Mouse (Mus musculus) stomach, embryonic 15.5 days (tissue): ENCODE data around the gene Cyth4. TPM values are rescaled to one million over a fixed set of nuclear protein-coding genes. Genes with fewer than 3 reads are reported as not detected.

Source experiments
- ATAC-seq: fragments of 200-750 bp; cut with Nextera tagmentation; 2 replicates; pipeline ENCODE4 v1.8.0; 2017; ENCODE audit warnings: low read depth, moderate number of reproducible peaks, moderate TSS enrichment; ENCODE audit not compliant: insufficient read depth, low FRiP score
- H3K27ac ChIP-seq: fragments of 300-500 bp; sonication (generic); 2 replicates; pipeline ENCODE4 v1.5.1; 2015; ENCODE audit warnings: mild to moderate bottlenecking, inconsistent platforms
- H3K27me3 ChIP-seq: fragments of 300-500 bp; sonication (generic); replicated peaks from 2 replicates; pipeline ENCODE4 v1.6.1; 2015; ENCODE audit warnings: inconsistent platforms
- H3K36me3 ChIP-seq: fragments of 300-500 bp; sonication (generic); 2 replicates; pipeline ENCODE4 v1.6.1; 2015; ENCODE audit warnings: inconsistent platforms
- H3K4me1 ChIP-seq: fragments of 300-500 bp; sonication (generic); 2 replicates; pipeline ENCODE4 v1.6.1; 2015; ENCODE audit warnings: inconsistent platforms
- H3K4me2 ChIP-seq: fragments of 300-500 bp; sonication (generic); 2 replicates; pipeline ENCODE4 v1.6.1; 2015; ENCODE audit warnings: mild to moderate bottlenecking, inconsistent platforms
- H3K4me3 ChIP-seq: fragments of 300-500 bp; sonication (generic); replicated peaks from 2 replicates; pipeline ENCODE4 v1.5.1; 2015; ENCODE audit warnings: inconsistent platforms
- H3K9ac ChIP-seq: fragments of 300-500 bp; sonication (generic); 2 replicates; pipeline ENCODE4 v1.6.1; 2015; ENCODE audit warnings: inconsistent platforms
- H3K9me3 ChIP-seq: fragments of 300-500 bp; sonication (generic); 2 replicates; pipeline ENCODE4 v1.6.1; 2016; ENCODE audit warnings: inconsistent platforms
- WGBS: fragments of 180-500 bp; shearing (Covaris S2); methylation state at CpG from one replicate; pipeline ENCODE4 v1.1.7; 2015; 5-methylcytosine and 5-hydroxymethylcytosine counted together
- polyA plus RNA-seq: library from polyadenylated mRNA; unstranded; fragments of >200 nt; fragmentation: Nextera tagmentation; extraction: Ambion mirVana; gene quantifications from 2 replicates; pipeline ENCODE4 v1.2.1, GENCODE M21; 2015

Gene Cyth4
- polyA plus RNA-seq, 1 experiment from 2014 or later, result 10.7 TPM

GRCm38 (mm10) chr15:78601180-78601579, 4.3 kb downstream of the Cyth4 start:
- no peak overlapping the region for H3K4me3 ChIP-seq
- H3K4me2 ChIP-seq, result no peak overlapping the region
- ATAC-seq, result no peak
- WGBS, result 77% methylated on average over 6 of the region's 6 CpGs
- H3K4me1 ChIP-seq, result peaks cover 5% of the 10 kb centered on the region; the same call in 1 of the 2 replicates
- no peaks in the 10 kb centered on the region for H3K36me3 ChIP-seq
- no peaks in the 10 kb centered on the region for H3K9me3 ChIP-seq
- no peak overlapping the region for H3K27ac ChIP-seq
- H3K27me3 ChIP-seq, result no peaks in the 10 kb centered on the region
- no peak overlapping the region for H3K9ac ChIP-seq

- Histone ChIP-seq H3K4me3 (no peak overlapping the region), H3K36me3 (no peaks in the 10 kb centered on the region), H3K9ac (no peak overlapping the region), H3K4me1 (peaks cover 5% of the 10 kb centered on the region; the same call in 1 of the 2 replicates), H3K4me2 (no peak overlapping the region), H3K27me3 (no peaks in the 10 kb centered on the region), H3K27ac (no peak overlapping the region), H3K9me3 (no peaks in the 10 kb centered on the region)
- ATAC-seq, result no peak; the same call in 1 of the 2 replicates
- WGBS, result 58% methylated on average over 6 of the region's 6 CpGs
Measured at GRCm38 (mm10) chr15:78604255-78604654, 7.4 kb downstream of the Cyth4 start.

- H3K4me3 ChIP-seq, result no peak overlapping the region
- peaks cover 5% of the 10 kb centered on the region; the same call in 1 of the 2 replicates for H3K4me1 ChIP-seq
- no peak overlapping the region for H3K27ac ChIP-seq
- H3K27me3 ChIP-seq, result no peaks in the 10 kb centered on the region
- WGBS, result 33% methylated on average over 3 of the region's 3 CpGs
- H3K4me2 ChIP-seq, result no peak overlapping the region
- no peaks in the 10 kb centered on the region for H3K9me3 ChIP-seq
- no peak for ATAC-seq
- no peaks in the 10 kb centered on the region for H3K36me3 ChIP-seq
- no peak overlapping the region for H3K9ac ChIP-seq
Measured at GRCm38 (mm10) chr15:78605371-78605791, 8.5 kb downstream of the Cyth4 start.

GRCm38 (mm10) chr15:78606059-78606458, 9.2 kb downstream of the Cyth4 start:
- no peak for ATAC-seq
- no peak overlapping the region for H3K9ac ChIP-seq
- H3K27me3 ChIP-seq, result no peaks in the 10 kb centered on the region
- H3K4me2 ChIP-seq, result no peak overlapping the region
- H3K27ac ChIP-seq, result no peak overlapping the region
- H3K4me3 ChIP-seq, result no peak overlapping the region
- WGBS, result 77% methylated on average over 6 of the region's 6 CpGs
- no peaks in the 10 kb centered on the region for H3K9me3 ChIP-seq
- H3K4me1 ChIP-seq, result peaks cover 5% of the 10 kb centered on the region; the same call in 1 of the 2 replicates
- H3K36me3 ChIP-seq, result no peaks in the 10 kb centered on the region

- no peak overlapping the region for H3K4me2 ChIP-seq
- peak; percentile 71; the same call in 1 of the 2 replicates for ATAC-seq
- no peaks in the 10 kb centered on the region for H3K9me3 ChIP-seq
- H3K27me3 ChIP-seq, result no peaks in the 10 kb centered on the region
- peaks cover 5% of the 10 kb centered on the region; the same call in 1 of the 2 replicates for H3K4me1 ChIP-seq
- H3K27ac ChIP-seq, result no peak overlapping the region
- no peak overlapping the region for H3K4me3 ChIP-seq
- H3K36me3 ChIP-seq, result no peaks in the 10 kb centered on the region
- H3K9ac ChIP-seq, result no peak overlapping the region
- WGBS, result 39% methylated on average over 4 of the region's 4 CpGs
Measured at GRCm38 (mm10) chr15:78607463-78607862, 10.6 kb downstream of the Cyth4 start.

- no peak for ATAC-seq
- H3K4me1 ChIP-seq, result no peaks in the 10 kb centered on the region
- no peaks in the 10 kb centered on the region for H3K27me3 ChIP-seq
- no peak overlapping the region for H3K9ac ChIP-seq
- no peak overlapping the region for H3K4me2 ChIP-seq
- H3K9me3 ChIP-seq, result no peaks in the 10 kb centered on the region
- H3K27ac ChIP-seq, result no peak overlapping the region
- WGBS, result 49% methylated on average over 12 of the region's 12 CpGs
- H3K36me3 ChIP-seq, result no peaks in the 10 kb centered on the region
- H3K4me3 ChIP-seq, result no peak overlapping the region
Measured at GRCm38 (mm10) chr15:78610705-78611462, 14.0 kb downstream of the Cyth4 start.

- 90% methylated on average over 7 of the region's 7 CpGs for WGBS
- no peak for ATAC-seq
- no peak overlapping the region for H3K4me2 ChIP-seq
- no peak overlapping the region for H3K9ac ChIP-seq
- no peak overlapping the region for H3K4me3 ChIP-seq
- H3K27ac ChIP-seq, result no peak overlapping the region
- no peaks in the 10 kb centered on the region for H3K9me3 ChIP-seq
- no peaks in the 10 kb centered on the region for H3K27me3 ChIP-seq
- no peaks in the 10 kb centered on the region for H3K4me1 ChIP-seq
- H3K36me3 ChIP-seq, result no peaks in the 10 kb centered on the region
Measured at GRCm38 (mm10) chr15:78614536-78614935, 17.7 kb downstream of the Cyth4 start.

GRCm38 (mm10) chr15:78616973-78617372, 20.1 kb downstream of the Cyth4 start:
- WGBS, result 84% methylated on average over 2 of the region's 2 CpGs
- H3K27me3 ChIP-seq, result 0 out of 2 replicates have a peak, but pooled peaks cover 2% of the 10 kb centered on the region
- no peaks in the 10 kb centered on the region for H3K4me1 ChIP-seq
- no peak overlapping the region for H3K4me2 ChIP-seq
- H3K27ac ChIP-seq, result no peak overlapping the region
- no peaks in the 10 kb centered on the region for H3K9me3 ChIP-seq
- ATAC-seq, result no peak
- no peaks in the 10 kb centered on the region for H3K36me3 ChIP-seq
- H3K9ac ChIP-seq, result no peak overlapping the region
- no peak overlapping the region for H3K4me3 ChIP-seq

GRCm38 (mm10) chr15:78623426-78623825, 26.6 kb downstream of the Cyth4 start:
- no peaks in the 10 kb centered on the region for H3K9me3 ChIP-seq
- 0 out of 2 replicates have a peak, but pooled peaks cover 2% of the 10 kb centered on the region for H3K27me3 ChIP-seq
- H3K4me1 ChIP-seq, result peaks cover 10% of the 10 kb centered on the region; the same call in 1 of the 2 replicates
- WGBS, result 19% methylated on average over 5 of the region's 5 CpGs
- no peak for ATAC-seq
- H3K36me3 ChIP-seq, result no peaks in the 10 kb centered on the region
- no peak overlapping the region for H3K9ac ChIP-seq
- H3K4me2 ChIP-seq, result no peak overlapping the region
- H3K27ac ChIP-seq, result no peak overlapping the region
- H3K4me3 ChIP-seq, result no peak overlapping the region

GRCm38 (mm10) chr15:78624431-78624950, 27.6 kb downstream of the Cyth4 start:
- H3K4me2 ChIP-seq, result no peak overlapping the region
- H3K27ac ChIP-seq, result peak overlapping the region; percentile 57
- 0 out of 2 replicates have a peak, but pooled peaks cover 2% of the 10 kb centered on the region for H3K27me3 ChIP-seq
- WGBS, result 37% methylated on average over 13 of the region's 13 CpGs
- H3K9me3 ChIP-seq, result no peaks in the 10 kb centered on the region
- H3K36me3 ChIP-seq, result no peaks in the 10 kb centered on the region
- peak; percentile 71; the same call in 1 of the 2 replicates for ATAC-seq
- peaks cover 10% of the 10 kb centered on the region; the same call in 1 of the 2 replicates for H3K4me1 ChIP-seq
- no peak overlapping the region for H3K4me3 ChIP-seq
- no peak overlapping the region for H3K9ac ChIP-seq

GRCm38 (mm10) chr15:78624961-78625360, 28.1 kb downstream of the Cyth4 start:
- Histone ChIP-seq H3K27ac (peak overlapping the region; percentile 44; the same call in 1 of the 2 replicates), H3K4me3 (no peak overlapping the region)
- no peak for ATAC-seq

GRCm38 (mm10) chr15:78626285-78626684, 29.4 kb downstream of the Cyth4 start:
- H3K4me1 ChIP-seq, result peaks cover 14% of the 10 kb centered on the region; the same call in 1 of the 2 replicates
- H3K9me3 ChIP-seq, result no peaks in the 10 kb centered on the region
- ATAC-seq, result no peak
- no peaks in the 10 kb centered on the region for H3K36me3 ChIP-seq
- WGBS, result 80% methylated on average over 13 of the region's 13 CpGs
- H3K9ac ChIP-seq, result no peak overlapping the region
- H3K27ac ChIP-seq, result no peak overlapping the region
- 0 out of 2 replicates have a peak, but pooled peaks cover under 1% of the 10 kb centered on the region for H3K27me3 ChIP-seq
- no peak overlapping the region for H3K4me2 ChIP-seq
- H3K4me3 ChIP-seq, result no peak overlapping the region

More at GRCm38 (mm10) chr15:78624961-78625360, 28.1 kb downstream of the Cyth4 start:
- Histone ChIP-seq H3K36me3 (no peaks in the 10 kb centered on the region), H3K9ac (no peak overlapping the region), H3K4me2 (no peak overlapping the region), H3K27me3 (0 out of 2 replicates have a peak, but pooled peaks cover 2% of the 10 kb centered on the region), H3K4me1 (peaks cover 10% of the 10 kb centered on the region; the same call in 1 of the 2 replicates), H3K9me3 (no peaks in the 10 kb centered on the region)
- 59% methylated on average over 3 of the region's 3 CpGs for WGBS
